Mouse (Mus musculus) embryonic facial prominence, embryonic 14.5 days (tissue): ENCODE measurements around the gene Pitpnm1. TPM values are rescaled to one million over a fixed set of nuclear protein-coding genes. Genes with fewer than 3 reads are reported as not detected.

Experiments
- ATAC-seq: fragments of 200-750 bp; cut with Nextera tagmentation; 2 replicates; pipeline ENCODE4 v1.8.0; 2017; ENCODE audit warnings: low read depth, moderate number of reproducible peaks, moderate TSS enrichment
- DNase-seq: peaks from one replicate; pipeline ENCODE4 v3.0.0-alpha.2; 2015; ENCODE audit warnings: low spot score
- H3K27ac ChIP-seq: fragments of 300-500 bp; sonication (generic); replicated peaks from 2 replicates; pipeline ENCODE4 v1.5.1; 2014; ENCODE audit warnings: low read depth, mild to moderate bottlenecking, low read length, moderate library complexity
- H3K27me3 ChIP-seq: fragments of 300-500 bp; sonication (generic); replicated peaks from 2 replicates; pipeline ENCODE4 v1.6.1; 2014; ENCODE audit warnings: low read length; ENCODE audit not compliant: control insufficient read depth, insufficient read depth
- H3K36me3 ChIP-seq: fragments of 300-500 bp; sonication (generic); 2 replicates; pipeline ENCODE4 v1.6.1; 2014; ENCODE audit warnings: low read length, mixed read lengths; ENCODE audit not compliant: control insufficient read depth, insufficient read depth
- H3K4me1 ChIP-seq: fragments of 300-500 bp; sonication (generic); 2 replicates; pipeline ENCODE4 v1.6.1; 2014; ENCODE audit warnings: antibody characterized with exemption, low read length; ENCODE audit not compliant: control insufficient read depth, insufficient read depth
- H3K4me2 ChIP-seq: fragments of 300-500 bp; sonication (generic); 2 replicates; pipeline ENCODE4 v1.6.1; 2014; ENCODE audit warnings: low read depth, mild to moderate bottlenecking, low read length, moderate library complexity, mixed read lengths
- H3K4me3 ChIP-seq: fragments of 300-500 bp; sonication (generic); 2 replicates; pipeline ENCODE4 v1.5.1; 2014; ENCODE audit warnings: low read depth, mild to moderate bottlenecking, low read length
- H3K9ac ChIP-seq: fragments of 300-500 bp; sonication (generic); 2 replicates; pipeline ENCODE4 v1.6.1; 2014; ENCODE audit warnings: low read depth, mild to moderate bottlenecking, low read length, moderate library complexity, mixed read lengths
- H3K9me3 ChIP-seq: fragments of 300-500 bp; sonication (generic); 2 replicates; pipeline ENCODE4 v1.6.1; 2016; ENCODE audit warnings: low read length; ENCODE audit not compliant: control insufficient read depth
- WGBS: fragments of 180-500 bp; shearing (Covaris S2); extraction: QIAGEN DNeasy Blood & Tissue Kit; methylation state at CpG from one replicate; pipeline ENCODE4 v1.1.7; 2014; 5-methylcytosine and 5-hydroxymethylcytosine counted together
- polyA plus RNA-seq: library from polyadenylated mRNA; unstranded; fragments of >200 nt; fragmentation: Nextera tagmentation; extraction: Ambion mirVana; gene quantifications from 2 replicates; pipeline ENCODE4 v1.2.1, GENCODE M21; 2014

Pitpnm1 gene
- polyA plus RNA-seq, 1 experiment from 2014 or later: 5.6 TPM

GRCm38 (mm10) chr19:4162646-4163542 lies 63.1 kb downstream of the Pitpnm1 start, which contains the start of gene Rps6kb2:
Gene Rps6kb2, minus strand, starts transcription at chr19:4163354.
- H3K27ac ChIP-seq: peak within 1 kb of the TSS; percentile 67
- H3K9ac ChIP-seq: peak within 1 kb of the TSS; percentile 89
- peak within 1 kb of the TSS; percentile 95 for H3K4me2 ChIP-seq
- peak within 1 kb of the TSS; percentile 82 for H3K4me3 ChIP-seq
- H3K4me1 ChIP-seq: peaks cover 10% of the 10 kb centered on the region; the same call in 1 of the 2 replicates
- DNase-seq (peak; percentile 99), ATAC-seq (peak; percentile 92)
- WGBS: 11% methylated on average over 24 of the region's 42 CpGs
- H3K27me3 ChIP-seq: no peaks in the 10 kb centered on the region
- no peaks in the 10 kb centered on the region for H3K9me3 ChIP-seq
- H3K36me3 ChIP-seq: peaks cover 37% of the 10 kb centered on the region

- ATAC-seq (no peak), DNase-seq (no peak)
- Histone ChIP-seq H3K27me3 (no peaks in the 10 kb centered on the region), H3K4me3 (peak overlapping the region; percentile 82), H3K36me3 (peaks cover 31% of the 10 kb centered on the region), H3K27ac (peak overlapping the region; percentile 67), H3K9ac (peak overlapping the region; percentile 89), H3K4me1 (peaks cover 10% of the 10 kb centered on the region; the same call in 1 of the 2 replicates), H3K4me2 (peak overlapping the region; percentile 95), H3K9me3 (no peaks in the 10 kb centered on the region)
- 33% methylated on average over 4 of the region's 4 CpGs for WGBS
Measured at GRCm38 (mm10) chr19:4163543-4163887, 63.7 kb downstream of the Pitpnm1 start.

Other genes with a start within 250 kb of the Pitpnm1 start
- gene Chka, start 248.2 kb upstream of the Pitpnm1 start, polyA plus RNA-seq: 31.3 and 32.9 TPM in 2 replicates
- gene Tcirg1, start 192.9 kb upstream of the Pitpnm1 start, polyA plus RNA-seq: 33.6 and 36.5 TPM in 2 replicates
- gene Ndufs8, start 187.2 kb upstream of the Pitpnm1 start, polyA plus RNA-seq: 297 and 302 TPM in 2 replicates
- 4.6 and 4.8 TPM in 2 replicates for gene Aldh3b1, start 170.2 kb upstream of the Pitpnm1 start, polyA plus RNA-seq
- gene Unc93b1, start 164.8 kb upstream of the Pitpnm1 start, polyA plus RNA-seq: 21.3 and 24.5 TPM in 2 replicates
- gene Aldh3b3, start 141.4 kb upstream of the Pitpnm1 start, polyA plus RNA-seq: 0.18 and 0.24 TPM in 2 replicates
- gene Aldh3b2, start 127.7 kb upstream of the Pitpnm1 start, polyA plus RNA-seq: 9.2 and 11.8 TPM in 2 replicates
- gene Acy3, start 113.4 kb upstream of the Pitpnm1 start, polyA plus RNA-seq: 8.2 and 8.5 TPM in 2 replicates
- 0.10 TPM in 1 of 2 replicates, not detected in the other for gene Tbx10, start 107.2 kb upstream of the Pitpnm1 start, polyA plus RNA-seq
- gene Nudt8, start 99.4 kb upstream of the Pitpnm1 start, polyA plus RNA-seq: 25.8 and 29.5 TPM in 2 replicates
- 1.4 and 1.6 TPM in 2 replicates for gene Gm49405, start 99.4 kb upstream of the Pitpnm1 start, polyA plus RNA-seq
- gene Doc2g, start 96.7 kb upstream of the Pitpnm1 start, polyA plus RNA-seq: 2.5 and 3.4 TPM in 2 replicates
- gene Ndufv1, start 87.2 kb upstream of the Pitpnm1 start, polyA plus RNA-seq: 188 and 199 TPM in 2 replicates
- 483 and 496 TPM in 2 replicates for gene Gstp1, start 62.0 kb upstream of the Pitpnm1 start, polyA plus RNA-seq
- 1.2 and 4.5 TPM in 2 replicates for gene Gstp2, start 54.0 kb upstream of the Pitpnm1 start, polyA plus RNA-seq
- gene Gstp3, start 40.4 kb upstream of the Pitpnm1 start, polyA plus RNA-seq: 0.35 TPM in 1 of 2 replicates, not detected in the other
- gene Cabp2, start 18.4 kb upstream of the Pitpnm1 start, polyA plus RNA-seq: not detected in 2 replicates
- gene Cdk2ap2, start 2.8 kb upstream of the Pitpnm1 start, polyA plus RNA-seq: 66.1 and 68.6 TPM in 2 replicates
- 81.9 and 88.6 TPM in 2 replicates for gene Aip, start 25.9 kb downstream of the Pitpnm1 start, polyA plus RNA-seq
- 0.08 TPM in 1 of 2 replicates, not detected in the other for gene Gpr152, start 39.8 kb downstream of the Pitpnm1 start, polyA plus RNA-seq
- gene Cabp4, start 44.0 kb downstream of the Pitpnm1 start, polyA plus RNA-seq: 0.12 TPM in 1 of 2 replicates, not detected in the other
- 139 and 162 TPM in 2 replicates for gene Coro1b, start 48.6 kb downstream of the Pitpnm1 start, polyA plus RNA-seq
- gene Ptprcap, start 53.6 kb downstream of the Pitpnm1 start, polyA plus RNA-seq: 5.1 and 6.7 TPM in 2 replicates
- 34.1 and 43.2 TPM in 2 replicates for gene Rps6kb2, start 63.4 kb downstream of the Pitpnm1 start, polyA plus RNA-seq
- gene Carns1, start 75.5 kb downstream of the Pitpnm1 start, polyA plus RNA-seq: 4.3 and 5.3 TPM in 2 replicates
- 3.6 and 3.8 TPM in 2 replicates for gene Tbc1d10c, start 91.3 kb downstream of the Pitpnm1 start, polyA plus RNA-seq
- 744 and 800 TPM in 2 replicates for gene Ppp1ca, start 92.1 kb downstream of the Pitpnm1 start, polyA plus RNA-seq
- gene Rad9a, start 101.7 kb downstream of the Pitpnm1 start, polyA plus RNA-seq: 28.9 and 32.4 TPM in 2 replicates
- gene Clcf1, start 114.2 kb downstream of the Pitpnm1 start, polyA plus RNA-seq: 6.0 and 6.3 TPM in 2 replicates
- not detected in 2 replicates for gene AC109138.7, start 114.4 kb downstream of the Pitpnm1 start, polyA plus RNA-seq
- gene Pold4, start 131.9 kb downstream of the Pitpnm1 start, polyA plus RNA-seq: 28.1 and 31.3 TPM in 2 replicates
- 16.3 and 16.6 TPM in 2 replicates for gene Ssh3, start 169.2 kb downstream of the Pitpnm1 start, polyA plus RNA-seq
- 7.6 and 9.0 TPM in 2 replicates for gene Ankrd13d, start 183.1 kb downstream of the Pitpnm1 start, polyA plus RNA-seq
- gene Grk2, start 206.2 kb downstream of the Pitpnm1 start, polyA plus RNA-seq: 17.0 and 18.9 TPM in 2 replicates